Mouse (Mus musculus) embryonic fibroblast, embryonic 13.5 days (primary cell): ENCODE results near the gene Larp4b.

Experiments used
- CTCF ChIP-seq: IDR thresholded peaks from 2 replicates; pipeline ENCODE4 v1.5.1; 2011; ENCODE audit warnings: mild to moderate bottlenecking, control low read depth, low read length, moderate library complexity, borderline replicate concordance; ENCODE audit not compliant: insufficient read depth
- POLR2A ChIP-seq: IDR thresholded peaks from 2 replicates; pipeline ENCODE4 v1.6.1; 2011; ENCODE audit warnings: low read depth, mild to moderate bottlenecking, control low read depth, low read length, moderate library complexity

- TF ChIP-seq CTCF (peak; percentile 86), POLR2A (no peak)
These were observed 88.1 kb downstream of the Larp4b start for GRCm38 (mm10) chr13:9181666-9182264.
